Mouse (Mus musculus) layer of hippocampus, postnatal 10 days (tissue): ENCODE measurements around the gene Serpina9. TPM values are rescaled to one million over a fixed set of nuclear protein-coding genes. Genes with fewer than 3 reads are reported as not detected.

ENCODE experiments used
- total RNA-seq, 2 experiments: library from RNA; stranded (reverse); gene quantifications; 2 replicates each; pipeline ENCODE4 v1.2.3; 2021

The Serpina9 gene
- total RNA-seq, 2 experiments from 2014 or later, result 0.21 TPM; not detected in 1

Other genes with a start within 250 kb of the Serpina9 start
- gene Serpina1d, start 240.2 kb downstream of the Serpina9 start, total RNA-seq, result not detected
- gene Serpina1b, start 183.4 kb downstream of the Serpina9 start, total RNA-seq, result not detected
- not detected for gene Serpina1a, start 150.2 kb downstream of the Serpina9 start, total RNA-seq
- gene Serpina1c, start 108.9 kb downstream of the Serpina9 start, total RNA-seq, result not detected
- gene Serpina1e, start 54.8 kb downstream of the Serpina9 start, total RNA-seq, result not detected
- gene Serpina11, start 23.8 kb downstream of the Serpina9 start, total RNA-seq, result not detected
- not detected for gene Serpina12, start 30.7 kb upstream of the Serpina9 start, total RNA-seq
- gene Serpina5, start 87.4 kb upstream of the Serpina9 start, total RNA-seq, result not detected
- gene Serpina3a, start 99.0 kb upstream of the Serpina9 start, total RNA-seq, result not detected
- gene Serpina3b, start 114.2 kb upstream of the Serpina9 start, total RNA-seq, result not detected
- under 1 TPM; 0.20 to 0.25 TPM for gene Serpina3c, start 140.1 kb upstream of the Serpina9 start, total RNA-seq
- gene Serpina3f, start 200.8 kb upstream of the Serpina9 start, total RNA-seq, result not detected
- gene Serpina3g, start 222.5 kb upstream of the Serpina9 start, total RNA-seq, result 1 to 10 TPM in 1 of 2 experiments, under 1 TPM in 1; 0.78 to 1.2 TPM
- not detected for gene Serpina3i, start 249.4 kb upstream of the Serpina9 start, total RNA-seq